Mouse (Mus musculus) myocyte (in vitro differentiated cells): Measurements from ENCODE around the gene Grid2. TPM values are rescaled to one million over a fixed set of nuclear protein-coding genes. Genes with fewer than 3 reads are reported as not detected.

Experiments used
- H3K27me3 ChIP-seq: one replicate; pipeline ENCODE4 v1.6.1; 2011; ENCODE audit not compliant: control insufficient read depth, insufficient read depth, insufficient read length
- H3K36me3 ChIP-seq: one replicate; pipeline ENCODE4 v1.6.1; 2011; ENCODE audit not compliant: control insufficient read depth, insufficient read depth
- H3K4me2 ChIP-seq: one replicate; pipeline ENCODE4 v1.6.1; 2011; ENCODE audit warnings: low read depth, control low read depth
- H3K4me3 ChIP-seq: one replicate; pipeline ENCODE4 v1.5.1; 2011; ENCODE audit warnings: mild to moderate bottlenecking, control low read depth, moderate library complexity
- H3K79me2 ChIP-seq: one replicate; pipeline ENCODE4 v1.6.1; 2011; ENCODE audit not compliant: control insufficient read depth, insufficient read depth
- H3ac ChIP-seq: one replicate; pipeline ENCODE4 v1.6.1; 2011; ENCODE audit not compliant: control insufficient read depth, insufficient read length
- CEBPB ChIP-seq: IDR thresholded peaks from 2 replicates; pipeline ENCODE4 v1.6.1; 2011; ENCODE audit warnings: mild to moderate bottlenecking, moderate library complexity; ENCODE audit not compliant: poor library complexity, insufficient read depth, severe bottlenecking
- E2F4 ChIP-seq: IDR thresholded peaks from one replicate; pipeline ENCODE4 v1.6.1; 2011; ENCODE audit warnings: mild to moderate bottlenecking, control low read depth, moderate library complexity; ENCODE audit not compliant: insufficient read depth
- MAX ChIP-seq: IDR thresholded peaks from one replicate; pipeline ENCODE4 v1.6.1; 2011; ENCODE audit warnings: low read depth, mild to moderate bottlenecking, control low read depth
- MYOD1 ChIP-seq, 3 experiments: IDR thresholded peaks; one replicate each; pipeline ENCODE4 v1.6.1; 2011; ENCODE audit warnings: control low read depth in 2 of 3, low read depth in 2 of 3, mild to moderate bottlenecking in 2 of 3, moderate library complexity in 1 of 3; ENCODE audit not compliant: insufficient read length in 2 of 3, control insufficient read depth in 1 of 3
- MYOG ChIP-seq, 3 experiments: IDR thresholded peaks; one replicate each; pipeline ENCODE4 v1.6.1; 2011; ENCODE audit warnings: control low read depth in 2 of 3, low read depth in 2 of 3, mild to moderate bottlenecking in 2 of 3; ENCODE audit not compliant: insufficient read length in 2 of 3, control insufficient read depth in 1 of 3, insufficient read depth in 1 of 3
- POLR2A ChIP-seq: IDR thresholded peaks from one replicate; pipeline ENCODE4 v1.6.1; 2011; ENCODE audit warnings: low read depth, mild to moderate bottlenecking, control low read depth, moderate library complexity; ENCODE audit not compliant: insufficient read length
- POLR2AphosphoS2 ChIP-seq: IDR thresholded peaks from one replicate; pipeline ENCODE4 v1.6.1; 2011; ENCODE audit warnings: low read depth, control low read depth; ENCODE audit not compliant: insufficient read length
- REST ChIP-seq: IDR thresholded peaks from one replicate; pipeline ENCODE4 v1.6.1; 2011; ENCODE audit warnings: mild to moderate bottlenecking, control low read depth, moderate library complexity; ENCODE audit not compliant: insufficient read depth, insufficient read length
- SRF ChIP-seq: IDR thresholded peaks from one replicate; pipeline ENCODE4 v1.6.1; 2011; ENCODE audit warnings: low read depth; ENCODE audit not compliant: control insufficient read depth, insufficient read length
- TCF12 ChIP-seq: IDR thresholded peaks from one replicate; pipeline ENCODE4 v1.6.1; 2011; ENCODE audit warnings: mild to moderate bottlenecking, control low read depth; ENCODE audit not compliant: poor library complexity, insufficient read depth, severe bottlenecking
- TCF3 ChIP-seq: IDR thresholded peaks from one replicate; pipeline ENCODE4 v1.6.1; 2011; ENCODE audit warnings: low read depth, control low read depth; ENCODE audit not compliant: insufficient read length
- USF1 ChIP-seq: IDR thresholded peaks from one replicate; pipeline ENCODE4 v1.6.1; 2011; ENCODE audit warnings: low read depth, mild to moderate bottlenecking, control low read depth, moderate library complexity
- polyA plus RNA-seq: library from polyadenylated mRNA; unstranded; fragments of >200 nt; fragmentation: generic; extraction: Trizol; gene quantifications from one replicate; pipeline ENCODE4 v1.2.1, GENCODE M21; 2012; ENCODE audit warnings: missing spikeins

The Grid2 gene
- polyA plus RNA-seq, 1 experiment = not detected

- Histone ChIP-seq H3K4me2 (no peak overlapping the region), H3K27me3 (no peaks in the 10 kb centered on the region), H3K79me2 (no peaks in the 10 kb centered on the region), H3K36me3 (no peaks in the 10 kb centered on the region), H3ac (no peak overlapping the region), H3K4me3 (no peak overlapping the region)
- no peak for TF ChIP-seq REST
- TF ChIP-seq MYOG (IDR thresholded peaks at IDR 0.05; ENCODE audit: control insufficient read depth in 1 of 3, insufficient read depth in 1 of 3, insufficient read length in 2 of 3, low read depth in 2 of 3) = no peak
- no peak for TF ChIP-seq TCF12
- no peak for TF ChIP-seq POLR2A
- no peak for TF ChIP-seq MAX
- TF ChIP-seq SRF = no peak
- TF ChIP-seq MYOD1 (IDR thresholded peaks at IDR 0.05; ENCODE audit: control insufficient read depth in 1 of 3, insufficient read length in 2 of 3, low read depth in 2 of 3) = no peak
- TF ChIP-seq POLR2AphosphoS2 = no peak
- no peak for TF ChIP-seq CEBPB
- TF ChIP-seq USF1 = no peak
- no peak for TF ChIP-seq E2F4
- no peak for TF ChIP-seq TCF3
Observed at GRCm38 (mm10) chr6:64742915-64743489, 1487.3 kb downstream of the Grid2 start.
